Comparison of ENCODE assay signal across 11 mouse cellular contexts in genomic region chr14:27402332-27403250, GRCm38 (mm10). TPM values are rescaled to one million over a fixed set of nuclear protein-coding genes. Genes with fewer than 3 reads are reported as not detected.
A peak's percentile ranks its signal among the peaks of the same experiment; 100 is the strongest.
DNase-seq lines count a peak whose midpoint lies in the region; ATAC-seq and TF ChIP-seq lines count a peak whose summit lies in the region.
"Had no signal": no experiment of that assay in that cellular context is flagged by ENCODE, and none has a peak within 500 bp of the region (broad histone marks: within the 10 kb centered on the region; RNA-seq: fewer than 3 reads in every experiment).

No protein-coding gene starts in this region.

- TF ChIP-seq POLR2A in limb, embryonic 14.5 days (IDR thresholded peaks at IDR 0.05; ENCODE audit: borderline replicate concordance, extremely low read depth, insufficient read depth, insufficient read length): no peak

- no peaks in the 10 kb centered on the region for H3K4me1 ChIP-seq in limb, embryonic 14.5 days (ENCODE audit: control insufficient read depth, insufficient read depth, low read length)
- no peaks in the 10 kb centered on the region for H3K4me1 ChIP-seq in limb, embryonic 10.5 days
- H3K4me1 ChIP-seq in lung, embryonic 16.5 days (replicated peaks; ENCODE audit: control insufficient read depth, insufficient read depth, low read length): peaks cover 6% of the 10 kb centered on the region

- no peak overlapping the region; the same call in 1 of the 2 replicates for H3K9ac ChIP-seq in limb, embryonic 14.5 days (ENCODE audit: low read depth, low read length, severe bottlenecking)
- H3K9ac ChIP-seq in lung, embryonic 16.5 days (ENCODE audit: low read length): no peak overlapping the region
- H3K9ac ChIP-seq: heart, embryonic 13.5 days; liver, embryonic 14.5 days had no signal

- no peaks in the 10 kb centered on the region for H3K27me3 ChIP-seq in limb, embryonic 14.5 days (ENCODE audit: control insufficient read depth, insufficient read depth, low read length)
- no peaks in the 10 kb centered on the region for H3K27me3 ChIP-seq in limb, embryonic 10.5 days (ENCODE audit: low read depth, poor library complexity, severe bottlenecking)
- no peaks in the 10 kb centered on the region for H3K27me3 ChIP-seq in lung, embryonic 16.5 days (ENCODE audit: control insufficient read depth, insufficient read depth, low read depth, low read length)
- H3K27me3 ChIP-seq: heart, embryonic 13.5 days had no signal

- H3K4me2 ChIP-seq in limb, embryonic 14.5 days (replicated peaks; ENCODE audit: low read depth, low read length, severe bottlenecking): no peak overlapping the region
- no peak overlapping the region for H3K4me2 ChIP-seq in lung, embryonic 16.5 days (ENCODE audit: low read depth, low read length)
- H3K4me2 ChIP-seq: heart, embryonic 13.5 days had no signal

- peaks cover 4% of the 10 kb centered on the region; the same call in 1 of the 2 replicates for H3K9me3 ChIP-seq in limb, embryonic 14.5 days (ENCODE audit: control insufficient read depth, low read length)
- no peaks in the 10 kb centered on the region for H3K9me3 ChIP-seq in limb, embryonic 10.5 days (replicated peaks)
- no peaks in the 10 kb centered on the region for H3K9me3 ChIP-seq in lung, embryonic 16.5 days (ENCODE audit: control insufficient read depth, low read length)
- H3K9me3 ChIP-seq: heart, embryonic 13.5 days had no signal

- DNase-seq in limb, embryonic 14.5 days (ENCODE audit: low spot score): peak; percentile 16
- DNase-seq in limb, embryonic 10.5 days (ENCODE audit: low spot score): no peak
- peak; percentile 75 for DNase-seq in thymus, postnatal 0 days (ENCODE audit: low spot score)
- DNase-seq in c-Kit-positive CD71-positive TER-119-positive erythroid progenitor cells, embryonic 14.5 days (ENCODE audit: low spot score): no peak
- no peak for DNase-seq in left cerebral cortex, adult 18-20 months (ENCODE audit: low spot score in 2 of 2)
- no peak for DNase-seq in adipocyte (ENCODE audit: low spot score)
- DNase-seq: cerebellum, adult 18-20 months had no signal

- peaks cover 52% of the 10 kb centered on the region for H3K36me3 ChIP-seq in limb, embryonic 14.5 days (ENCODE audit: control insufficient read depth, insufficient read depth, low read length)
- no peaks in the 10 kb centered on the region; the same call in 1 of the 2 replicates for H3K36me3 ChIP-seq in limb, embryonic 10.5 days
- no peaks in the 10 kb centered on the region for H3K36me3 ChIP-seq in lung, embryonic 16.5 days (ENCODE audit: control insufficient read depth, insufficient read depth, low read length)

- ATAC-seq in limb, embryonic 14.5 days (ENCODE audit: low FRiP score, low read depth): no peak
- peak; percentile 31 for ATAC-seq in common myeloid progenitor, adult 5-6 weeks (replicated peaks; ENCODE audit: low read depth, poor library complexity, severe bottlenecking)
- peak; percentile 59 for ATAC-seq in lung, embryonic 16.5 days (ENCODE audit: low read depth)

- H3K4me3 ChIP-seq in limb, embryonic 14.5 days (replicated peaks; ENCODE audit: low read length): no peak overlapping the region
- H3K4me3 ChIP-seq in limb, embryonic 10.5 days: no peak overlapping the region
- no peak overlapping the region for H3K4me3 ChIP-seq in lung, embryonic 16.5 days (ENCODE audit: low read length)
- H3K4me3 ChIP-seq: heart, embryonic 13.5 days had no signal

- no peak overlapping the region for H3K27ac ChIP-seq in limb, embryonic 14.5 days (replicated peaks; ENCODE audit: low read depth, low read length)
- no peak overlapping the region for H3K27ac ChIP-seq in limb, embryonic 10.5 days
- peak overlapping the region; percentile 67 for H3K27ac ChIP-seq in lung, embryonic 16.5 days (ENCODE audit: low read length)
- H3K27ac ChIP-seq: heart, embryonic 13.5 days; liver, embryonic 14.5 days had no signal

- WGBS in limb, embryonic 14.5 days: 73% methylated on average over 10 of the region's 10 CpGs
- 88% methylated on average over 10 of the region's 10 CpGs for WGBS in limb, embryonic 10.5 days
- 45% methylated on average over 10 of the region's 10 CpGs for WGBS in lung, embryonic 16.5 days

RNA-seq across cellular contexts. Expression of gene Fam208a, which starts 26.0 kb away (rescaled TPM):
- polyA plus RNA-seq in limb, embryonic 14.5 days (2012; rRNA removed): 29.8 and 33.1 TPM in 2 replicates
- 11.1 and 11.8 TPM in 2 replicates for polyA plus RNA-seq in limb, embryonic 14.5 days (2014; fragmentation: Nextera tagmentation; extraction: Ambion mirVana)
- polyA plus RNA-seq in limb, embryonic 10.5 days (2016; fragmentation: Nextera tagmentation; extraction: Ambion mirVana): 11.9 and 15.3 TPM in 2 replicates
- 36.1 and 37.9 TPM in 2 replicates for total RNA-seq in common myeloid progenitor, adult 5-6 weeks (2017)
- polyA plus RNA-seq in lung, embryonic 16.5 days (2015; fragmentation: Nextera tagmentation; extraction: Ambion mirVana): 11.2 and 14.0 TPM in 2 replicates
- 11.1 and 16.7 TPM in 2 replicates for polyA plus RNA-seq in thymus, postnatal 0 days (2015; fragmentation: Nextera tagmentation; extraction: Ambion mirVana)
- total RNA-seq in left cerebral cortex, adult 18-20 months (2021): 10 to 100 TPM; 25.3 to 26.9 TPM

Comparison
In these comparisons a context has a peak if more than half of its experiments do, and no peak if none do; other contexts are left out.
1. DNase-seq: peak in limb, embryonic 14.5 days (single experiment) and thymus, postnatal 0 days (single experiment); none in limb, embryonic 10.5 days (single experiment), c-Kit-positive CD71-positive TER-119-positive erythroid progenitor cells, embryonic 14.5 days (single experiment), left cerebral cortex, adult 18-20 months (0 of 2) and adipocyte (single experiment).